Mouse (Mus musculus) cortical plate, adult 2 months (tissue): Measurements from ENCODE around the gene Snrpc. TPM values are rescaled to one million over a fixed set of nuclear protein-coding genes. Genes with fewer than 3 reads are reported as not detected.

ENCODE experiments used
- H3K27ac ChIP-seq: fragments of 200-500 bp; 2 replicates; pipeline ENCODE4 v1.5.1; 2012; ENCODE audit warnings: low read length, control low read depth, inconsistent platforms; ENCODE audit not compliant: insufficient read depth
- H3K4me1 ChIP-seq: fragments of 200-500 bp; 2 replicates; pipeline ENCODE4 v1.6.1; 2011; ENCODE audit warnings: low read length; ENCODE audit not compliant: control insufficient read depth, insufficient read depth
- H3K4me3 ChIP-seq: fragments of 200-500 bp; 2 replicates; pipeline ENCODE4 v1.5.1; 2011; ENCODE audit warnings: mild to moderate bottlenecking, low read length, control low read depth; ENCODE audit not compliant: insufficient read depth
- CTCF ChIP-seq: fragments of 200-500 bp; IDR thresholded peaks from 2 replicates; pipeline ENCODE4 v1.5.1; 2011; ENCODE audit warnings: mild to moderate bottlenecking, control low read depth, low read length; ENCODE audit not compliant: insufficient read depth; ENCODE audit errors: extremely low read depth
- POLR2A ChIP-seq: fragments of 200-500 bp; IDR thresholded peaks from 2 replicates; pipeline ENCODE4 v1.6.1; 2011; ENCODE audit warnings: mild to moderate bottlenecking, low read length, control low read depth; ENCODE audit not compliant: insufficient read depth; ENCODE audit errors: extremely low read depth
- polyA plus RNA-seq: library from polyadenylated mRNA; depleted of rRNA; stranded (reverse); fragments of >200 nt; gene quantifications from 2 replicates; pipeline ENCODE4 v1.2.3, GENCODE M21; 2012

The Snrpc gene
- polyA plus RNA-seq, 1 experiment = 69.2 TPM

- Histone ChIP-seq H3K4me3 (peak overlapping the region; percentile 50), H3K4me1 (peaks cover 4% of the 10 kb centered on the region; the same call in 1 of the 2 replicates), H3K27ac (0 out of 2 replicates have a peak overlapping the region, but pooled peaks have one; percentile 27)
- TF ChIP-seq POLR2A (no peak), CTCF (no peak)
Measured at GRCm38 (mm10) chr17:27819521-27819970, 18.4 kb upstream of the Snrpc start.

- Histone ChIP-seq H3K27ac (0 out of 2 replicates have a peak overlapping the region, but pooled peaks have one; percentile 27), H3K4me1 (peaks cover 4% of the 10 kb centered on the region; the same call in 1 of the 2 replicates), H3K4me3 (peak overlapping the region; percentile 50)
- no peak for TF ChIP-seq POLR2A
- TF ChIP-seq CTCF = no peak
Measured at GRCm38 (mm10) chr17:27819971-27820567, 17.9 kb upstream of the Snrpc start.

GRCm38 (mm10) chr17:27820568-27821406 lies 17.2 kb upstream of the Snrpc start, which contains the start of gene D17Wsu92e:
TSS of gene D17Wsu92e (minus strand) at chr17:27820648.
- TF ChIP-seq POLR2A = peak; percentile 85
- no peak for TF ChIP-seq CTCF
- peaks cover 4% of the 10 kb centered on the region; the same call in 1 of the 2 replicates for H3K4me1 ChIP-seq
- peak within 1 kb of the TSS; percentile 78 for H3K27ac ChIP-seq
- H3K4me3 ChIP-seq = peak within 1 kb of the TSS; percentile 50

GRCm38 (mm10) chr17:27821407-27822338 lies 16.3 kb upstream of the Snrpc start:
- TF ChIP-seq POLR2A (no peak), CTCF (no peak)
- peaks cover 4% of the 10 kb centered on the region; the same call in 1 of the 2 replicates for H3K4me1 ChIP-seq
- no peak overlapping the region; the same call in 1 of the 2 replicates for H3K4me3 ChIP-seq
- 0 out of 2 replicates have a peak overlapping the region, but pooled peaks have one; percentile 78 for H3K27ac ChIP-seq

- no peak overlapping the region for H3K4me3 ChIP-seq
- no peak overlapping the region for H3K27ac ChIP-seq
- peaks cover 4% of the 10 kb centered on the region; the same call in 1 of the 2 replicates for H3K4me1 ChIP-seq
- TF ChIP-seq CTCF (no peak), POLR2A (no peak)
Measured at GRCm38 (mm10) chr17:27823142-27823905, 14.6 kb upstream of the Snrpc start.

GRCm38 (mm10) chr17:27824941-27825340 lies 13.0 kb upstream of the Snrpc start:
- H3K27ac ChIP-seq = no peak overlapping the region
- 0 out of 2 replicates have a peak, but pooled peaks cover 2% of the 10 kb centered on the region for H3K4me1 ChIP-seq
- H3K4me3 ChIP-seq = no peak overlapping the region
- TF ChIP-seq CTCF = no peak

GRCm38 (mm10) chr17:27825539-27825938 lies 12.4 kb upstream of the Snrpc start:
- TF ChIP-seq CTCF = no peak
- no peak for TF ChIP-seq POLR2A
- 0 out of 2 replicates have a peak, but pooled peaks cover 2% of the 10 kb centered on the region for H3K4me1 ChIP-seq
- H3K4me3 ChIP-seq = no peak overlapping the region
- H3K27ac ChIP-seq = no peak overlapping the region

- no peak overlapping the region for H3K27ac ChIP-seq
- no peak for TF ChIP-seq CTCF
- TF ChIP-seq POLR2A = no peak
- 0 out of 2 replicates have a peak, but pooled peaks cover under 1% of the 10 kb centered on the region for H3K4me1 ChIP-seq
- H3K4me3 ChIP-seq = no peak overlapping the region
Measured at GRCm38 (mm10) chr17:27825984-27826905, 11.7 kb upstream of the Snrpc start.
